Mouse (Mus musculus) heart, embryonic 11.5 days (tissue): ENCODE results near the gene Fbxl13. TPM values are rescaled to one million over a fixed set of nuclear protein-coding genes. Genes with fewer than 3 reads are reported as not detected.
A peak's percentile ranks its signal among the peaks of the same experiment; 100 is the strongest.
"Not testable (repeated sequence)": the region's sequence is repeated elsewhere in the genome, so short reads cannot be mapped to it uniquely, and the experiment has no call there.

ENCODE experiments used
- ATAC-seq: fragments of 200-750 bp; cut with Nextera tagmentation; replicated peaks from 2 replicates; pipeline ENCODE4 v1.8.0; 2017; ENCODE audit warnings: moderate library complexity; ENCODE audit not compliant: insufficient number of reproducible peaks, low FRiP score, low TSS enrichment
- H3K27ac ChIP-seq: fragments of 300-500 bp; sonication (generic); 2 replicates; pipeline ENCODE4 v1.5.1; 2014; ENCODE audit warnings: mild to moderate bottlenecking, low read depth, low read length
- H3K27me3 ChIP-seq: fragments of 300-500 bp; sonication (generic); 2 replicates; pipeline ENCODE4 v1.6.1; 2014; ENCODE audit warnings: mild to moderate bottlenecking, low read length, mixed read lengths; ENCODE audit not compliant: control insufficient read depth, insufficient read depth
- H3K36me3 ChIP-seq: fragments of 300-500 bp; sonication (generic); 2 replicates; pipeline ENCODE4 v1.6.1; 2014; ENCODE audit warnings: mild to moderate bottlenecking, low read length, moderate library complexity, mixed read lengths; ENCODE audit not compliant: control insufficient read depth, insufficient read depth
- H3K4me1 ChIP-seq: fragments of 300-500 bp; sonication (generic); 2 replicates; pipeline ENCODE4 v1.6.1; 2014; ENCODE audit warnings: low read length; ENCODE audit not compliant: control insufficient read depth, insufficient read depth
- H3K4me2 ChIP-seq: fragments of 300-500 bp; sonication (generic); 2 replicates; pipeline ENCODE4 v1.6.1; 2014; ENCODE audit warnings: mild to moderate bottlenecking, moderate library complexity
- H3K4me3 ChIP-seq: fragments of 300-500 bp; sonication (generic); 2 replicates; pipeline ENCODE4 v1.5.1; 2014; ENCODE audit warnings: low read depth, low read length
- H3K9ac ChIP-seq: fragments of 300-500 bp; sonication (generic); 2 replicates; pipeline ENCODE4 v1.6.1; 2014; ENCODE audit warnings: mild to moderate bottlenecking, low read depth, low read length, moderate library complexity
- H3K9me3 ChIP-seq: fragments of 300-500 bp; sonication (generic); replicated peaks from 2 replicates; pipeline ENCODE4 v1.6.1; 2016; ENCODE audit warnings: low read length; ENCODE audit not compliant: control insufficient read depth
- WGBS: fragments of 180-500 bp; shearing (Covaris S2); extraction: QIAGEN DNeasy Blood & Tissue Kit; methylation state at CpG from one replicate; pipeline ENCODE4 v1.1.7; 2014; ENCODE audit not compliant: insufficient replicate concordance; 5-methylcytosine and 5-hydroxymethylcytosine counted together
- polyA plus RNA-seq: library from polyadenylated mRNA; unstranded; fragments of >200 nt; fragmentation: Nextera tagmentation; extraction: Ambion mirVana; gene quantifications from 2 replicates; pipeline ENCODE4 v1.2.1, GENCODE M21; 2014

The Fbxl13 gene
- polyA plus RNA-seq, 1 experiment from 2014 or later: 0.06 TPM

- H3K4me3 ChIP-seq: peak overlapping the region; percentile 75
- H3K9me3 ChIP-seq: no peaks in the 10 kb centered on the region
- peaks cover 3% of the 10 kb centered on the region; the same call in 1 of the 2 replicates for H3K4me1 ChIP-seq
- peak overlapping the region; percentile 71 for H3K27ac ChIP-seq
- H3K27me3 ChIP-seq: no peaks in the 10 kb centered on the region
- peaks cover 20% of the 10 kb centered on the region for H3K36me3 ChIP-seq
- WGBS: under 1% methylated on average over 24 of the region's 25 CpGs
- no peak for ATAC-seq
- H3K4me2 ChIP-seq: peak overlapping the region; percentile 68
- peak overlapping the region; percentile 86 for H3K9ac ChIP-seq
Observed at GRCm38 (mm10) chr5:21646133-21646491, 678 bp upstream of the Fbxl13 start.

- H3K27me3 ChIP-seq: no peaks in the 10 kb centered on the region
- peak overlapping the region; percentile 75 for H3K4me3 ChIP-seq
- peaks cover 13% of the 10 kb centered on the region for H3K36me3 ChIP-seq
- H3K4me1 ChIP-seq: peaks cover 3% of the 10 kb centered on the region; the same call in 1 of the 2 replicates
- H3K4me2 ChIP-seq: peak overlapping the region; percentile 68
- no peak overlapping the region for H3K9ac ChIP-seq
- no peak; the same call in none of the 2 replicates for ATAC-seq
- no peak overlapping the region for H3K27ac ChIP-seq
- WGBS: 14% methylated on average over 14 of the region's 14 CpGs
- H3K9me3 ChIP-seq: no peaks in the 10 kb centered on the region
Observed at GRCm38 (mm10) chr5:21644891-21645438, 469 bp downstream of the Fbxl13 start.

GRCm38 (mm10) chr5:21643606-21644005 is 1.8 kb downstream of the Fbxl13 start:
- H3K4me3 ChIP-seq: no peak overlapping the region
- H3K4me2 ChIP-seq: no peak overlapping the region
- WGBS: 40% methylated on average over 1 of the region's 1 CpGs
- no peak overlapping the region for H3K9ac ChIP-seq
- H3K27me3 ChIP-seq: no peaks in the 10 kb centered on the region
- no peaks in the 10 kb centered on the region for H3K9me3 ChIP-seq
- H3K27ac ChIP-seq: no peak overlapping the region
- H3K4me1 ChIP-seq: peaks cover 3% of the 10 kb centered on the region; the same call in 1 of the 2 replicates
- peaks cover 3% of the 10 kb centered on the region for H3K36me3 ChIP-seq
- ATAC-seq: no peak

- 6% methylated on average over 1 of the region's 1 CpGs for WGBS
- H3K36me3 ChIP-seq: no peaks in the 10 kb centered on the region
- H3K27me3 ChIP-seq: no peaks in the 10 kb centered on the region
- H3K4me2 ChIP-seq: no peak overlapping the region
- no peak overlapping the region for H3K9ac ChIP-seq
- no peaks in the 10 kb centered on the region for H3K4me1 ChIP-seq
- no peak overlapping the region for H3K4me3 ChIP-seq
- H3K27ac ChIP-seq: no peak overlapping the region
- no peaks in the 10 kb centered on the region for H3K9me3 ChIP-seq
- no peak for ATAC-seq
Observed at GRCm38 (mm10) chr5:21640961-21641360, 4.5 kb downstream of the Fbxl13 start.

GRCm38 (mm10) chr5:21625916-21626315 is 19.5 kb downstream of the Fbxl13 start:
- no peak overlapping the region for H3K4me3 ChIP-seq
- H3K4me1 ChIP-seq: no peaks in the 10 kb centered on the region
- no peak for ATAC-seq

GRCm38 (mm10) chr5:21616450-21617009 is 28.9 kb downstream of the Fbxl13 start:
- Histone ChIP-seq H3K27me3 (no peaks in the 10 kb centered on the region), H3K4me3 (no peak overlapping the region), H3K4me2 (no peak overlapping the region), H3K9ac (no peak overlapping the region), H3K9me3 (no peaks in the 10 kb centered on the region), H3K4me1 (no peaks in the 10 kb centered on the region), H3K36me3 (no peaks in the 10 kb centered on the region), H3K27ac (no peak overlapping the region)
- 66% methylated on average over 3 of the region's 3 CpGs for WGBS
- ATAC-seq: no peak

More at GRCm38 (mm10) chr5:21625916-21626315, 19.5 kb downstream of the Fbxl13 start:
- Histone ChIP-seq H3K9ac (no peak overlapping the region), H3K4me2 (no peak overlapping the region), H3K27me3 (no peaks in the 10 kb centered on the region), H3K9me3 (0 out of 2 replicates have a peak, but pooled peaks cover under 1% of the 10 kb centered on the region), H3K27ac (no peak overlapping the region), H3K36me3 (no peaks in the 10 kb centered on the region)

- not testable (repeated sequence) for H3K36me3 ChIP-seq, H3K9ac ChIP-seq, H3K4me3 ChIP-seq, H3K4me2 ChIP-seq, H3K27ac ChIP-seq, H3K9me3 ChIP-seq, ATAC-seq, H3K4me1 ChIP-seq, H3K27me3 ChIP-seq
- 92% methylated on average over 11 of the region's 11 CpGs for WGBS
Observed at GRCm38 (mm10) chr5:21614299-21614698, 31.1 kb downstream of the Fbxl13 start.

GRCm38 (mm10) chr5:21610996-21611395 is 34.4 kb downstream of the Fbxl13 start:
- Histone ChIP-seq H3K4me1 (no peaks in the 10 kb centered on the region), H3K36me3 (no peaks in the 10 kb centered on the region), H3K4me3 (no peak overlapping the region), H3K27ac (no peak overlapping the region), H3K27me3 (no peaks in the 10 kb centered on the region), H3K4me2 (no peak overlapping the region), H3K9me3 (no peaks in the 10 kb centered on the region), H3K9ac (no peak overlapping the region)
- ATAC-seq: no peak
- WGBS: 53% methylated on average over 3 of the region's 3 CpGs
